Mouse (Mus musculus) ES-Bruce4 (cell line): Measurements from ENCODE around the gene Ccin. TPM values are rescaled to one million over a fixed set of nuclear protein-coding genes. Genes with fewer than 3 reads are reported as not detected.

Experiments
- H3K27ac ChIP-seq: 2 replicates; pipeline ENCODE4 v1.5.1; 2012; ENCODE audit warnings: low read length, inconsistent platforms; ENCODE audit not compliant: insufficient read depth
- H3K27me3 ChIP-seq: 2 replicates; pipeline ENCODE4 v1.6.1; 2012; ENCODE audit warnings: mild to moderate bottlenecking, low read length, inconsistent platforms; ENCODE audit not compliant: control insufficient read depth, poor library complexity, insufficient read depth, severe bottlenecking
- H3K36me3 ChIP-seq: 2 replicates; pipeline ENCODE4 v1.6.1; 2012; ENCODE audit warnings: inconsistent platforms, mild to moderate bottlenecking, low read length, moderate library complexity; ENCODE audit not compliant: control insufficient read depth, poor library complexity, insufficient read depth, severe bottlenecking
- H3K4me1 ChIP-seq: one replicate; pipeline ENCODE4 v1.8.1; 2011; ENCODE audit warnings: low read length; ENCODE audit not compliant: control insufficient read depth, insufficient read depth
- H3K4me3 ChIP-seq: 2 replicates; pipeline ENCODE4 v1.5.1; 2011; ENCODE audit warnings: low read depth, mild to moderate bottlenecking, low read length
- H3K9ac ChIP-seq: 2 replicates; pipeline ENCODE4 v1.6.1; 2012; ENCODE audit warnings: low read depth, mild to moderate bottlenecking, inconsistent platforms; ENCODE audit not compliant: poor library complexity, severe bottlenecking
- H3K9me3 ChIP-seq: replicated peaks from 2 replicates; pipeline ENCODE4 v1.6.1; 2012; ENCODE audit warnings: mild to moderate bottlenecking, low read length, inconsistent platforms; ENCODE audit not compliant: control insufficient read depth, poor library complexity, insufficient read depth, severe bottlenecking
- CTCF ChIP-seq: IDR thresholded peaks from one replicate; pipeline ENCODE4 v1.8.1; 2011; ENCODE audit warnings: low read depth, low read length
- EP300 ChIP-seq: IDR thresholded peaks from 2 replicates; pipeline ENCODE4 v1.6.1; 2011; ENCODE audit warnings: low read depth, low read length; ENCODE audit not compliant: insufficient read depth
- POLR2A ChIP-seq: IDR thresholded peaks from one replicate; pipeline ENCODE4 v1.8.1; 2011; ENCODE audit warnings: low read length; ENCODE audit not compliant: insufficient read depth
- polyA plus RNA-seq: library from polyadenylated mRNA; stranded (reverse); fragments of >200 nt; gene quantifications from 2 replicates; pipeline ENCODE4 v1.2.4, GENCODE M21; 2011; ENCODE audit warnings: low read depth; ENCODE audit not compliant: missing spikeins, insufficient read depth, insufficient read length

The Ccin gene
- polyA plus RNA-seq, 1 experiment = not detected

DNA sequence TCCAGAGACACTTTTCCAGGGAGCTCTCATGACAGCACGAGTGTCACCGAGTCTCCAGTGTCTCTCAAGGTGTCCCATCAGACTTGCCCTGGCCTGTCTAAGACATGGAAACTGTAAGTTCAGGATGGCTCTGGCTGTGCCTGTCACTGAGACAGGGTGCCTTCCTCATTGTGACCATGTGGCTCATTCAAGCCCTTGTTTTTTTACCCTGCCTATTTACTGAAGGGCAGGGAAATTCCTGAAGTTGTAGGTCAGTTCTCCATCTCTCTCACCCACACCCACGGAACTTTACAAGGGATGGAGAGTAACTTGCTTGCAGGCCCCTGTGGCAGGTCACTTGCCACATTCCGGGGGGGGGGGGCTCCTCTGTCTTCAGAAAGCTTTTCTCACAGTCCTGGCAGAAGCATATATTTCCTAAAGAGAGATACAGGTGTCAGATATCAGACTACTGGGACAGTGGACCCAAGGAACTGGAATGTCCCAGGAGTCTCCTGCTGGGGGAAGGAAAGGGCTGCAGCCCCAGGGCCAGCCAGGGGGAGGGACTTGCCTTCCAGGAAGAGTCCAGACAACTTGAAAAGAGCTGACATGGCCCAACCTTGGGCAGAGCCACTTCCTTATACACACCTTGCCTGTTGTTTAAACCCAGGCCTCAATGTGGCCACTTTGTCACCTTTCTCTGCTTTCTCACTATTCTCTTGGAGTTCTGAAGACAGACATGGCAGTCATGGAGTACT lies 18.2 kb upstream of the Ccin start:
- Histone ChIP-seq H3K27me3 (no peaks in the 10 kb centered on the region), H3K9ac (peak overlapping the region; percentile 14), H3K4me1 (peaks cover 40% of the 10 kb centered on the region), H3K36me3 (no peaks in the 10 kb centered on the region), H3K4me3 (no peak overlapping the region), H3K9me3 (no peaks in the 10 kb centered on the region), H3K27ac (peak overlapping the region; percentile 92)
- TF ChIP-seq EP300 (peak; percentile 88), POLR2A (no peak), CTCF (no peak)

DNA sequence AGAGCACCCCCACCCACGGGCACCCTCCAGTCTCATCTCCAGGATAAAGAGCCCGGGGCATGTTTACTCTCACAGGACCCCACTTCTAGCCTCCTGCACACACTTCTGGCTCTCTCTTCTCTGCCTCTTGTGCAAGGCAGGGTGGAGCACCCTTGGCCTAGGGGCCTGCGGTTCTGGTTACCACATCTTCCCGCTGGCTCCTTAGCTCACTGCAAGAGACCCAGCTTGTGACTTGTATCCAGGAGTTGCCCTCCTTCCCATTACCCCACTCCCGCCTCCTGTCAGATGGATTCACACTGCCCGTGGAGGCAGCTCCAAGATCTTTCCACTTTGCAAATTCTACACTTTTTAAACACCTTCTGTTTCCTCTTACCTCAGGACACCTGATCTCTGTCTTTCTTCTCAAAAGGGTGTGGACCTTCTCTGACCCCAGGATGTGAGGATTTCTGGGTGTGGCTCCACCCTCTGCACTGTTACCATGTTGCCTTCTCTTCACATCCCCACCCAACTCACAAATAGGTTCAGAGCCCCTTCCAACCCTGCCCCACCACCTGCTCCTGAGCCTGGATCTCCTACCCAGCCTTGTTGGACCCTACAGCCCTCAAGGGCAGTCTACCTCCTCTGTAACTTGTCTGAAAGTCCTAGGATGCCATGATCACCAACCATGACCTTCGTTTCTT lies 17.3 kb upstream of the Ccin start:
- Histone ChIP-seq H3K9ac (peak overlapping the region; percentile 13; the same call in 1 of the 2 replicates), H3K9me3 (no peaks in the 10 kb centered on the region), H3K27me3 (no peaks in the 10 kb centered on the region), H3K36me3 (no peaks in the 10 kb centered on the region), H3K27ac (peak overlapping the region; percentile 92), H3K4me3 (no peak overlapping the region), H3K4me1 (peaks cover 47% of the 10 kb centered on the region)
- TF ChIP-seq EP300 = peak; percentile 82
- TF ChIP-seq CTCF = no peak
- TF ChIP-seq POLR2A = no peak

GRCm38 (mm10) chr4:43968650-43969049 lies 14.6 kb upstream of the Ccin start:
- Histone ChIP-seq H3K36me3 (no peaks in the 10 kb centered on the region), H3K4me3 (peak overlapping the region; percentile 1; the same call in 1 of the 2 replicates), H3K9me3 (no peaks in the 10 kb centered on the region), H3K4me1 (peaks cover 50% of the 10 kb centered on the region), H3K9ac (no peak overlapping the region; the same call in 1 of the 2 replicates), H3K27ac (no peak overlapping the region), H3K27me3 (no peaks in the 10 kb centered on the region)
- no peak for TF ChIP-seq POLR2A

DNA sequence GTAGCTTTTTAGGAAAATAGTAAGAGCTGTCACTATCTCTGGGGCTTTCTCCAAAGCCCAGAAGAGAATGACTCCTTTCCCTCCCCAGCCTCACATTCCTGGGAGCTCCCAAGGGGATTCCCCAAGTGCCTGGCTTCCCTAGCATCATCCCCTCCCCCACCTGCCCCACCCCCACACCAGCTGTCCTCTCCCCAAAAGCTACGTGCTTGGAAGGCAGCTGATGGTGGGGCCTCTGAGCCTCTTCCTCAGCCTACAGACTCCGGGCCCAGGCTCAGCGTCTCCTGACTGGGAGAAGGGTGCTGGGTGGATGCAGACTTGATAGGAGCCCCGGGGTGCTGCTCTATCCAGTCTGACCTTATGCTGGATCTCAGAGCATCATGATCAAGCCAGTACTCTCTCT lies 13.9 kb upstream of the Ccin start:
- no peak overlapping the region for H3K4me3 ChIP-seq
- no peak overlapping the region for H3K27ac ChIP-seq
- H3K27me3 ChIP-seq = no peaks in the 10 kb centered on the region
- H3K36me3 ChIP-seq = no peaks in the 10 kb centered on the region
- peaks cover 43% of the 10 kb centered on the region for H3K4me1 ChIP-seq
- H3K9me3 ChIP-seq = no peaks in the 10 kb centered on the region
- TF ChIP-seq POLR2A (no peak), EP300 (peak; percentile 89)
- no peak overlapping the region for H3K9ac ChIP-seq

DNA sequence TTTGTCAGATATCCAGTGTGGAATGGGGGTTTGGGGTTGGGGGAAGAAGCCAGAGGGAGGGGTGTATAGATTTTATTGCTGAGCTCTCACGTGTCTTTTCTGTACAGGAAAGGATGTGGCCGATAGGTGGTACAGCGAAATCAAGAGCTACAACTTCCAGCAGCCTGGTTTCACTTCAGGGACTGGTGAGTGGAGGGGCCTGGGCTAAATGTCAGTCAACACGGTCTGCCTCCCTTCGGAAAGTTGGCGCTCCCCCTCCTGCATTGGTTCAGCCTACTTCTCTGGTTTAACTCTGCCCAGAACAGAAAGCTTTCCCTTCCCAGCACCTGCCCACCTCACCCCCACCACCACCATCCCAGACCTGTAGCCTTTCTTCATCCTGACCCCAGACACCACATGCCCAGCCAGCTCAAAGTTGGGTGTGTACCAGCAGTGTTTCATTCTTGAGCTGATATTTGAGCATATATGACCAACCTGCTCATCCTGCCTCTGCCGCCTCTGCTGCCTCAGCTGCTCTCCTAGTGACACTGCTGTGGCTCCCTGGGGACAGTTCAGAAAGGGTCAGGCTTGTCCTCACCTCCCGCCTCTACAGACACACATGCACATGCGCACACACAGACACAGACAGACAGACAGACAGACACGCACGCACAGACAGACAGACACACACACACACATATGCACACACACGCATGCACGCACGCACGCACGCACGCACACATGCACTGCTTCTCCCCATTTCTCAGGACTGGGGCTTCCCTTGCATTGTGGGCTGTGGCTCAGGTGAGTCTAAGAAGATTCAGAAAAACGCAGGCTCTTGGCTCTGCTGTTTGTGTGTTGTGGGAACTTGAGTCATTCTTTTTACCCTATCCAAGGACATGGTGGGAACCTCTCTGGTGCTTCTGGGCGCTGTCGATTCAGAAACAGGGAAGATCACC lies 12.6 kb upstream of the Ccin start:
- H3K9me3 ChIP-seq = no peaks in the 10 kb centered on the region
- H3K4me3 ChIP-seq = peak overlapping the region; percentile 0; the same call in 1 of the 2 replicates
- H3K27ac ChIP-seq = no peak overlapping the region
- no peaks in the 10 kb centered on the region for H3K36me3 ChIP-seq
- no peak overlapping the region for H3K9ac ChIP-seq
- TF ChIP-seq POLR2A = no peak
- H3K4me1 ChIP-seq = peaks cover 36% of the 10 kb centered on the region
- H3K27me3 ChIP-seq = no peaks in the 10 kb centered on the region
